Mouse (Mus musculus) liver, embryonic 15.5 days (tissue): ENCODE results near the gene Zmat5. TPM values are rescaled to one million over a fixed set of nuclear protein-coding genes. Genes with fewer than 3 reads are reported as not detected.
"Not testable (repeated sequence)": the region's sequence is repeated elsewhere in the genome, so short reads cannot be mapped to it uniquely, and the experiment has no call there.

ENCODE experiments used
- ATAC-seq: fragments of 200-750 bp; cut with Nextera tagmentation; 2 replicates; pipeline ENCODE4 v1.8.0; 2017; ENCODE audit warnings: moderate number of reproducible peaks, mild to moderate bottlenecking, moderate library complexity; ENCODE audit not compliant: insufficient read depth
- H3K27ac ChIP-seq: fragments of 300-500 bp; sonication (generic); replicated peaks from 2 replicates; pipeline ENCODE4 v1.5.1; 2015; ENCODE audit warnings: mild to moderate bottlenecking, inconsistent platforms
- H3K27me3 ChIP-seq: fragments of 300-500 bp; sonication (generic); 2 replicates; pipeline ENCODE4 v1.6.1; 2015; ENCODE audit warnings: mild to moderate bottlenecking, inconsistent platforms
- H3K36me3 ChIP-seq: fragments of 300-500 bp; sonication (generic); replicated peaks from 2 replicates; pipeline ENCODE4 v1.6.1; 2015; ENCODE audit warnings: moderate library complexity, mild to moderate bottlenecking, inconsistent platforms
- H3K4me1 ChIP-seq: fragments of 300-500 bp; sonication (generic); replicated peaks from 2 replicates; pipeline ENCODE4 v1.6.1; 2015; ENCODE audit warnings: inconsistent platforms
- H3K4me2 ChIP-seq: fragments of 300-500 bp; sonication (generic); 2 replicates; pipeline ENCODE4 v1.6.1; 2015; ENCODE audit warnings: moderate library complexity, mild to moderate bottlenecking, inconsistent platforms
- H3K4me3 ChIP-seq: fragments of 300-500 bp; sonication (generic); replicated peaks from 2 replicates; pipeline ENCODE4 v1.5.1; 2015; ENCODE audit warnings: mild to moderate bottlenecking, inconsistent platforms
- H3K9ac ChIP-seq: fragments of 300-500 bp; sonication (generic); 2 replicates; pipeline ENCODE4 v1.6.1; 2015; ENCODE audit warnings: moderate library complexity, mild to moderate bottlenecking, inconsistent platforms
- H3K9me3 ChIP-seq: fragments of 300-500 bp; sonication (generic); replicated peaks from 2 replicates; pipeline ENCODE4 v1.6.1; 2016; ENCODE audit warnings: inconsistent platforms
- WGBS: fragments of 180-500 bp; shearing (Covaris S2); methylation state at CpG from one replicate; pipeline ENCODE4 v1.1.7; 2015; ENCODE audit warnings: mixed read lengths; ENCODE audit not compliant: insufficient replicate concordance; 5-methylcytosine and 5-hydroxymethylcytosine counted together
- polyA plus RNA-seq: library from polyadenylated mRNA; unstranded; fragments of >200 nt; fragmentation: Nextera tagmentation; extraction: Ambion mirVana; gene quantifications from 2 replicates; pipeline ENCODE4 v1.2.1, GENCODE M21; 2015

Zmat5 gene
- polyA plus RNA-seq, 1 experiment from 2014 or later: 22.5 TPM

GRCm38 (mm10) chr11:4690353-4690752 lies 14.1 kb upstream of the Zmat5 start:
- no peak overlapping the region for H3K4me3 ChIP-seq
- no peak overlapping the region for H3K9ac ChIP-seq
- H3K36me3 ChIP-seq: no peaks in the 10 kb centered on the region
- no peaks in the 10 kb centered on the region for H3K9me3 ChIP-seq
- 70% methylated on average over 7 of the region's 7 CpGs for WGBS
- H3K27ac ChIP-seq: no peak overlapping the region
- H3K4me2 ChIP-seq: no peak overlapping the region
- ATAC-seq: no peak
- H3K27me3 ChIP-seq: no peaks in the 10 kb centered on the region; the same call in 1 of the 2 replicates
- no peaks in the 10 kb centered on the region for H3K4me1 ChIP-seq

GRCm38 (mm10) chr11:4691213-4691612 lies 13.3 kb upstream of the Zmat5 start:
- no peak overlapping the region for H3K4me3 ChIP-seq
- no peaks in the 10 kb centered on the region; the same call in 1 of the 2 replicates for H3K27me3 ChIP-seq
- H3K4me1 ChIP-seq: no peaks in the 10 kb centered on the region
- no peaks in the 10 kb centered on the region for H3K36me3 ChIP-seq
- no peak for ATAC-seq
- no peak overlapping the region for H3K9ac ChIP-seq
- H3K27ac ChIP-seq: no peak overlapping the region
- 62% methylated on average over 10 of the region's 10 CpGs for whole genome bisulfite sequencing
- no peaks in the 10 kb centered on the region for H3K9me3 ChIP-seq
- no peak overlapping the region for H3K4me2 ChIP-seq

GRCm38 (mm10) chr11:4692162-4692561 lies 12.3 kb upstream of the Zmat5 start:
- Histone ChIP-seq H3K4me1 (peaks cover 2% of the 10 kb centered on the region; the same call in 1 of the 2 replicates), H3K4me2 (no peak overlapping the region), H3K27me3 (no peaks in the 10 kb centered on the region; the same call in 1 of the 2 replicates)

GRCm38 (mm10) chr11:4697043-4697983 lies 7.2 kb upstream of the Zmat5 start:
- 34% methylated on average over 7 of the region's 7 CpGs for WGBS
- no peak overlapping the region for H3K9ac ChIP-seq
- no peak overlapping the region for H3K4me2 ChIP-seq
- H3K27me3 ChIP-seq: no peaks in the 10 kb centered on the region; the same call in 1 of the 2 replicates
- H3K4me3 ChIP-seq: no peak overlapping the region
- peaks cover 19% of the 10 kb centered on the region for H3K36me3 ChIP-seq
- peak; percentile 51; the same call in 1 of the 2 replicates for ATAC-seq
- no peaks in the 10 kb centered on the region for H3K9me3 ChIP-seq
- no peak overlapping the region; the same call in 1 of the 2 replicates for H3K27ac ChIP-seq
- H3K4me1 ChIP-seq: peaks cover 22% of the 10 kb centered on the region; the same call in 1 of the 2 replicates

More at GRCm38 (mm10) chr11:4692162-4692561, 12.3 kb upstream of the Zmat5 start:
- ATAC-seq: no peak
- H3K36me3 ChIP-seq: no peaks in the 10 kb centered on the region
- no peaks in the 10 kb centered on the region for H3K9me3 ChIP-seq
- no peak overlapping the region for H3K4me3 ChIP-seq
- 73% methylated on average over 11 of the region's 11 CpGs for WGBS
- no peak overlapping the region for H3K27ac ChIP-seq
- H3K9ac ChIP-seq: no peak overlapping the region

- H3K4me3 ChIP-seq: no peak overlapping the region
- WGBS: 81% methylated on average over 8 of the region's 8 CpGs
These were observed 3.8 kb upstream of the Zmat5 start for GRCm38 (mm10) chr11:4700726-4701125.

GRCm38 (mm10) chr11:4703688-4704071 lies 798 bp upstream of the Zmat5 start:
- Histone ChIP-seq H3K9ac (peak overlapping the region; percentile 80), H3K9me3 (no peaks in the 10 kb centered on the region), H3K27me3 (no peaks in the 10 kb centered on the region), H3K4me1 (peaks cover 34% of the 10 kb centered on the region), H3K36me3 (peaks cover 20% of the 10 kb centered on the region), H3K4me3 (peak overlapping the region; percentile 72), H3K4me2 (peak overlapping the region; percentile 83), H3K27ac (peak overlapping the region; percentile 74)
- WGBS: 3% methylated on average over 12 of the region's 12 CpGs
- no peak for ATAC-seq

More at GRCm38 (mm10) chr11:4700726-4701125, 3.8 kb upstream of the Zmat5 start:
- H3K36me3 ChIP-seq: peaks cover 20% of the 10 kb centered on the region
- peaks cover 40% of the 10 kb centered on the region for H3K4me1 ChIP-seq
- no peaks in the 10 kb centered on the region for H3K27me3 ChIP-seq
- H3K9ac ChIP-seq: no peak overlapping the region
- ATAC-seq: no peak
- no peaks in the 10 kb centered on the region for H3K9me3 ChIP-seq
- H3K27ac ChIP-seq: no peak overlapping the region
- H3K4me2 ChIP-seq: no peak overlapping the region

- Histone ChIP-seq H3K4me2 (peak overlapping the region; percentile 83), H3K27ac (peak overlapping the region; percentile 29), H3K9ac (peak overlapping the region; percentile 70), H3K36me3 (peaks cover 20% of the 10 kb centered on the region), H3K27me3 (no peaks in the 10 kb centered on the region), H3K4me3 (peak overlapping the region; percentile 72), H3K4me1 (peaks cover 34% of the 10 kb centered on the region), H3K9me3 (no peaks in the 10 kb centered on the region)
- 10% methylated on average over 4 of the region's 4 CpGs for WGBS
- ATAC-seq: no peak
These were observed 700 bp downstream of the Zmat5 start for GRCm38 (mm10) chr11:4705178-4705577.

GRCm38 (mm10) chr11:4710188-4710587 lies 5.7 kb downstream of the Zmat5 start:
- not testable (repeated sequence) for H3K36me3 ChIP-seq, ATAC-seq, H3K9ac ChIP-seq, H3K4me2 ChIP-seq, H3K4me3 ChIP-seq, H3K27ac ChIP-seq, H3K27me3 ChIP-seq, H3K9me3 ChIP-seq
- 72% methylated on average over 4 of the region's 4 CpGs for WGBS
- H3K4me1 ChIP-seq: peaks cover 12% of the 10 kb centered on the region

GRCm38 (mm10) chr11:4712822-4713221 lies 8.3 kb downstream of the Zmat5 start:
- H3K9me3 ChIP-seq: no peaks in the 10 kb centered on the region
- no peaks in the 10 kb centered on the region for H3K27me3 ChIP-seq
- H3K27ac ChIP-seq: no peak overlapping the region
- no peak overlapping the region for H3K4me3 ChIP-seq
- H3K9ac ChIP-seq: no peak overlapping the region
- no peak overlapping the region for H3K4me2 ChIP-seq
- H3K4me1 ChIP-seq: no peaks in the 10 kb centered on the region
- ATAC-seq: no peak
- H3K36me3 ChIP-seq: no peaks in the 10 kb centered on the region

GRCm38 (mm10) chr11:4714727-4715126 lies 10.2 kb downstream of the Zmat5 start:
- no peaks in the 10 kb centered on the region for H3K9me3 ChIP-seq
- WGBS: 36% methylated on average over 4 of the region's 4 CpGs
- no peak overlapping the region for H3K4me3 ChIP-seq
- no peak overlapping the region for H3K4me2 ChIP-seq
- no peaks in the 10 kb centered on the region for H3K4me1 ChIP-seq
- no peaks in the 10 kb centered on the region for H3K36me3 ChIP-seq
- H3K9ac ChIP-seq: no peak overlapping the region
- ATAC-seq: no peak
- H3K27ac ChIP-seq: no peak overlapping the region
- no peaks in the 10 kb centered on the region for H3K27me3 ChIP-seq

- Histone ChIP-seq H3K4me1 (no peaks in the 10 kb centered on the region), H3K4me2 (no peak overlapping the region), H3K9ac (no peak overlapping the region), H3K4me3 (no peak overlapping the region), H3K9me3 (no peaks in the 10 kb centered on the region), H3K27ac (no peak overlapping the region), H3K36me3 (no peaks in the 10 kb centered on the region), H3K27me3 (no peaks in the 10 kb centered on the region)
- WGBS: 66% methylated on average over 4 of the region's 4 CpGs
- ATAC-seq: 0 out of 2 replicates have a peak, but pooled peaks have one; percentile 22
These were observed 11.1 kb downstream of the Zmat5 start for GRCm38 (mm10) chr11:4715596-4715995.
